Mouse (Mus musculus): ENCODE results near the gene Fgd3. TPM values are rescaled to one million over a fixed set of nuclear protein-coding genes. Genes with fewer than 3 reads are reported as not detected.

Gene Fgd3
- 2.8 and 4.1 TPM in 2 replicates for polyA plus RNA-seq (2012; rRNA removed)

GRCm38 (mm10) chr13:49320040-49320439, at the start of gene Fgd3:
Gene Fgd3 (minus strand): TSS chr13:49320311.
- no peak for DNase-seq
- WGBS = 12% methylated on average over 10 of the region's 10 CpGs
- TF ChIP-seq POLR2A (IDR thresholded peaks at IDR 0.05; ENCODE audit: borderline replicate concordance, extremely low read depth, low read depth, low read length) (no peak), CTCF (IDR thresholded peaks at IDR 0.05; ENCODE audit: insufficient read depth, low read length) (no peak)
- no peak within 1 kb of the TSS for H3K4me3 ChIP-seq (replicated peaks; ENCODE audit: extremely low read depth, low read depth, low read length)
- H3K4me1 ChIP-seq (ENCODE audit: control insufficient read depth, insufficient read depth, low read length) = no peaks in the 10 kb centered on the region

- 91% methylated on average over 10 of the region's 10 CpGs for WGBS
- H3K4me3 ChIP-seq (replicated peaks; ENCODE audit: extremely low read depth, low read depth, low read length) = no peak overlapping the region
These were observed 49.3 kb upstream of the Fgd3 start for GRCm38 (mm10) chr13:49369404-49369803.

GRCm38 (mm10) chr13:49367657-49368440, 47.7 kb upstream of the Fgd3 start:
- Histone ChIP-seq H3K4me3 (replicated peaks; ENCODE audit: extremely low read depth, low read depth, low read length) (no peak overlapping the region), H3K4me1 (ENCODE audit: control insufficient read depth, insufficient read depth, low read length) (peaks cover 43% of the 10 kb centered on the region)
- 56% methylated on average over 4 of the region's 4 CpGs for WGBS
- TF ChIP-seq POLR2A (IDR thresholded peaks at IDR 0.05; ENCODE audit: borderline replicate concordance, extremely low read depth, low read depth, low read length) = no peak
- peak; percentile 20; the same call in 1 of the 2 replicates for TF ChIP-seq CTCF (IDR thresholded peaks at IDR 0.05; ENCODE audit: insufficient read depth, low read length)
- no peak for DNase-seq

More at GRCm38 (mm10) chr13:49369404-49369803, 49.3 kb upstream of the Fgd3 start:
- no peak for DNase-seq
- TF ChIP-seq CTCF (IDR thresholded peaks at IDR 0.05; ENCODE audit: insufficient read depth, low read length) (no peak), POLR2A (IDR thresholded peaks at IDR 0.05; ENCODE audit: borderline replicate concordance, extremely low read depth, low read depth, low read length) (no peak)
- peaks cover 40% of the 10 kb centered on the region for H3K4me1 ChIP-seq (ENCODE audit: control insufficient read depth, insufficient read depth, low read length)

GRCm38 (mm10) chr13:49364716-49365115, 44.6 kb upstream of the Fgd3 start:
- DNase-seq = no peak
- H3K4me1 ChIP-seq (ENCODE audit: control insufficient read depth, insufficient read depth, low read length) = peaks cover 33% of the 10 kb centered on the region
- WGBS = 28% methylated on average over 2 of the region's 2 CpGs
- no peak for TF ChIP-seq POLR2A (IDR thresholded peaks at IDR 0.05; ENCODE audit: borderline replicate concordance, extremely low read depth, low read depth, low read length)
- no peak for TF ChIP-seq CTCF (IDR thresholded peaks at IDR 0.05; ENCODE audit: insufficient read depth, low read length)
- H3K4me3 ChIP-seq (replicated peaks; ENCODE audit: extremely low read depth, low read depth, low read length) = no peak overlapping the region

GRCm38 (mm10) chr13:49362804-49363203, 42.7 kb upstream of the Fgd3 start:
- Histone ChIP-seq H3K4me3 (replicated peaks; ENCODE audit: extremely low read depth, low read depth, low read length) (no peak overlapping the region), H3K4me1 (ENCODE audit: control insufficient read depth, insufficient read depth, low read length) (peaks cover 29% of the 10 kb centered on the region)
- WGBS = 54% methylated on average over 2 of the region's 2 CpGs
- TF ChIP-seq POLR2A (IDR thresholded peaks at IDR 0.05; ENCODE audit: borderline replicate concordance, extremely low read depth, low read depth, low read length) (no peak), CTCF (IDR thresholded peaks at IDR 0.05; ENCODE audit: insufficient read depth, low read length) (no peak)
- DNase-seq = no peak

GRCm38 (mm10) chr13:49362364-49362763, 42.3 kb upstream of the Fgd3 start:
- no peak for TF ChIP-seq CTCF (IDR thresholded peaks at IDR 0.05; ENCODE audit: insufficient read depth, low read length)
- no peak for TF ChIP-seq POLR2A (IDR thresholded peaks at IDR 0.05; ENCODE audit: borderline replicate concordance, extremely low read depth, low read depth, low read length)
- no peak overlapping the region for H3K4me3 ChIP-seq (replicated peaks; ENCODE audit: extremely low read depth, low read depth, low read length)
- no peak for DNase-seq
- WGBS = 36% methylated on average over 7 of the region's 7 CpGs
- peaks cover 26% of the 10 kb centered on the region for H3K4me1 ChIP-seq (ENCODE audit: control insufficient read depth, insufficient read depth, low read length)

GRCm38 (mm10) chr13:49360906-49361406, 40.8 kb upstream of the Fgd3 start:
- WGBS = 8% methylated on average over 3 of the region's 3 CpGs
- TF ChIP-seq CTCF (IDR thresholded peaks at IDR 0.05; ENCODE audit: insufficient read depth, low read length) (no peak), POLR2A (IDR thresholded peaks at IDR 0.05; ENCODE audit: borderline replicate concordance, extremely low read depth, low read depth, low read length) (no peak)
- DNase-seq = no peak
- H3K4me3 ChIP-seq (replicated peaks; ENCODE audit: extremely low read depth, low read depth, low read length) = no peak overlapping the region
- peaks cover 24% of the 10 kb centered on the region for H3K4me1 ChIP-seq (ENCODE audit: control insufficient read depth, insufficient read depth, low read length)

GRCm38 (mm10) chr13:49358184-49358583, 38.1 kb upstream of the Fgd3 start:
- DNase-seq = no peak
- Histone ChIP-seq H3K4me1 (ENCODE audit: control insufficient read depth, insufficient read depth, low read length) (peaks cover 20% of the 10 kb centered on the region), H3K4me3 (replicated peaks; ENCODE audit: extremely low read depth, low read depth, low read length) (no peak overlapping the region)
- WGBS = 89% methylated on average over 3 of the region's 3 CpGs
- TF ChIP-seq CTCF (IDR thresholded peaks at IDR 0.05; ENCODE audit: insufficient read depth, low read length) = no peak
- TF ChIP-seq POLR2A (IDR thresholded peaks at IDR 0.05; ENCODE audit: borderline replicate concordance, extremely low read depth, low read depth, low read length) = no peak

- DNase-seq = no peak
- 90% methylated on average over 8 of the region's 8 CpGs for WGBS
- no peak overlapping the region for H3K4me3 ChIP-seq (replicated peaks; ENCODE audit: extremely low read depth, low read depth, low read length)
- peaks cover 20% of the 10 kb centered on the region for H3K4me1 ChIP-seq (ENCODE audit: control insufficient read depth, insufficient read depth, low read length)
- TF ChIP-seq POLR2A (IDR thresholded peaks at IDR 0.05; ENCODE audit: borderline replicate concordance, extremely low read depth, low read depth, low read length) = no peak
These were observed 37.4 kb upstream of the Fgd3 start for GRCm38 (mm10) chr13:49357367-49358026.

Data from lung, adult 2 months (tissue).